Mouse (Mus musculus) embryonic facial prominence, embryonic 13.5 days (tissue): ENCODE results near the gene Ikzf4. TPM values are rescaled to one million over a fixed set of nuclear protein-coding genes. Genes with fewer than 3 reads are reported as not detected.

ENCODE experiments used
- ATAC-seq: fragments of 200-750 bp; cut with Nextera tagmentation; 2 replicates; pipeline ENCODE4 v1.8.0; 2017; ENCODE audit warnings: low read depth; ENCODE audit not compliant: insufficient number of reproducible peaks, insufficient read depth, low FRiP score, low TSS enrichment
- H3K27ac ChIP-seq: fragments of 300-500 bp; sonication (generic); 2 replicates; pipeline ENCODE4 v1.5.1; 2015; ENCODE audit warnings: moderate library complexity, mild to moderate bottlenecking, inconsistent platforms
- H3K27me3 ChIP-seq: fragments of 300-500 bp; sonication (generic); 2 replicates; pipeline ENCODE4 v1.6.1; 2015; ENCODE audit warnings: mild to moderate bottlenecking, inconsistent platforms
- H3K36me3 ChIP-seq: fragments of 300-500 bp; sonication (generic); 2 replicates; pipeline ENCODE4 v1.6.1; 2015; ENCODE audit warnings: mild to moderate bottlenecking, inconsistent platforms
- H3K4me1 ChIP-seq: fragments of 300-500 bp; sonication (generic); 2 replicates; pipeline ENCODE4 v1.6.1; 2015; ENCODE audit warnings: inconsistent platforms
- H3K4me2 ChIP-seq: fragments of 300-500 bp; sonication (generic); 2 replicates; pipeline ENCODE4 v1.6.1; 2015; ENCODE audit warnings: moderate library complexity, mild to moderate bottlenecking, inconsistent platforms
- H3K4me3 ChIP-seq: fragments of 300-500 bp; sonication (generic); 2 replicates; pipeline ENCODE4 v1.5.1; 2015; ENCODE audit warnings: mild to moderate bottlenecking, inconsistent platforms
- H3K9ac ChIP-seq: fragments of 300-500 bp; sonication (generic); 2 replicates; pipeline ENCODE4 v1.6.1; 2015; ENCODE audit warnings: mild to moderate bottlenecking, inconsistent platforms
- H3K9me3 ChIP-seq: fragments of 300-500 bp; sonication (generic); 2 replicates; pipeline ENCODE4 v1.6.1; 2016; ENCODE audit warnings: inconsistent platforms
- WGBS: fragments of 180-500 bp; shearing (Covaris S2); methylation state at CpG from one replicate; pipeline ENCODE4 v1.1.7; 2015; ENCODE audit warnings: mixed read lengths; 5-methylcytosine and 5-hydroxymethylcytosine counted together
- polyA plus RNA-seq: library from polyadenylated mRNA; unstranded; fragments of >200 nt; fragmentation: Nextera tagmentation; extraction: Ambion mirVana; gene quantifications from 2 replicates; pipeline ENCODE4 v1.2.1, GENCODE M21; 2015

Ikzf4 gene
- polyA plus RNA-seq, 1 experiment from 2014 or later = 5.5 TPM

- Histone ChIP-seq H3K9me3 (no peaks in the 10 kb centered on the region), H3K36me3 (no peaks in the 10 kb centered on the region), H3K27ac (no peak overlapping the region), H3K9ac (no peak overlapping the region), H3K4me2 (no peak overlapping the region), H3K4me1 (peaks cover 7% of the 10 kb centered on the region; the same call in 1 of the 2 replicates), H3K4me3 (no peak overlapping the region), H3K27me3 (peaks cover 28% of the 10 kb centered on the region)
- 86% methylated on average over 5 of the region's 5 CpGs for WGBS
- no peak for ATAC-seq
Measured at GRCm38 (mm10) chr10:128592797-128593196, 53.0 kb downstream of the Ikzf4 start.

- WGBS = 87% methylated on average over 6 of the region's 6 CpGs
- no peak overlapping the region for H3K9ac ChIP-seq
- peaks cover 15% of the 10 kb centered on the region for H3K4me1 ChIP-seq
- no peaks in the 10 kb centered on the region for H3K36me3 ChIP-seq
- H3K27me3 ChIP-seq = peaks cover 41% of the 10 kb centered on the region
- no peaks in the 10 kb centered on the region for H3K9me3 ChIP-seq
- ATAC-seq = no peak
- no peak overlapping the region for H3K4me2 ChIP-seq
- no peak overlapping the region for H3K4me3 ChIP-seq
- no peak overlapping the region for H3K27ac ChIP-seq
Measured at GRCm38 (mm10) chr10:128591436-128591835, 54.4 kb downstream of the Ikzf4 start.

- Histone ChIP-seq H3K9me3 (no peaks in the 10 kb centered on the region), H3K27me3 (peaks cover 45% of the 10 kb centered on the region), H3K36me3 (no peaks in the 10 kb centered on the region), H3K9ac (peak overlapping the region; percentile 71), H3K4me1 (peaks cover 16% of the 10 kb centered on the region), H3K27ac (peak overlapping the region; percentile 91), H3K4me2 (peak overlapping the region; percentile 99), H3K4me3 (peak overlapping the region; percentile 64)
- WGBS = 0% methylated on average over 43 of the region's 43 CpGs
- ATAC-seq = peak; percentile 21; the same call in 1 of the 2 replicates
Measured at GRCm38 (mm10) chr10:128590193-128590690, 55.5 kb downstream of the Ikzf4 start.

DNA sequence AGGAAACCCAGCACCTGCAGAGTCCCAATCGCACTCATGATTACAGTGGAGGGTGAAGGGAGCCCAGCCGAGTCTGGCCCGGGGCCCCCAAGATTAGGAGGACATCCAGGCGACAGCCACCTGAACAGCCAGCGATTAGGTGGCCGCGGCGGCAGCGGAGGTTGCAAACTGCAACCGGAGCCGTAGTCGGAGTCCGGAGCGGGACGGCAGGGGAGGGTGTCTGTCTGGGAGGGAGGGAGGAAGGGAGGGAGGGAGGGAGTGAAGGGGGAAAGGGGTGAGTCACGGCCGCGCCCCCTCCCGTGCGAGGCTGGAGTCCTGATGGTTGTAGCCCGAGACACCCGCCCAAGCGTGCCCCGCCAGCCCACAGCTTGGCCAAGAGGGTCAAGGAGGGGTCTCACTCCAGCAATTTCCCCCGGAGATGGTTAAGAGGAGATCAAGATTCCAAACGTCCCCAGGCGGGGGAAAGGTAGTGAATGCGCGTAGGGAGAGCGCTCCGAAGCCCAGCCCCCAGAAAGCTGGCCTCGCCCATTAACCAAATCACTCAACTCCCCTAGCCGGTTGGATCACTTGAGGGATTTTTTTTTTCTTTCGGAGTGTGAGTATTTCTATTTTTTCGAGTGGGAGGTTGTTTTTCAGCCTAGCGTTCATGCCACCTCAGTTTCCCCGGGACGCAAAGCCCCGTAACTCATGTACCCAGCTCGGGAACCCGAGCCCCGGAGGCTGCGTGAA, 56.2 kb downstream of the Ikzf4 start, which contains the start of gene Erbb3:
TSS of gene Erbb3 (minus strand) at position 189 of the 729 bp plus-strand sequence.
- under 1% methylated on average over 43 of the region's 43 CpGs for WGBS
- Histone ChIP-seq H3K9me3 (no peaks in the 10 kb centered on the region), H3K36me3 (no peaks in the 10 kb centered on the region), H3K9ac (peak within 1 kb of the TSS; percentile 71), H3K27me3 (peaks cover 45% of the 10 kb centered on the region), H3K27ac (peak within 1 kb of the TSS; percentile 91), H3K4me2 (peak within 1 kb of the TSS; percentile 99), H3K4me1 (peaks cover 16% of the 10 kb centered on the region), H3K4me3 (peak within 1 kb of the TSS; percentile 64)
- ATAC-seq = peak; percentile 27

DNA sequence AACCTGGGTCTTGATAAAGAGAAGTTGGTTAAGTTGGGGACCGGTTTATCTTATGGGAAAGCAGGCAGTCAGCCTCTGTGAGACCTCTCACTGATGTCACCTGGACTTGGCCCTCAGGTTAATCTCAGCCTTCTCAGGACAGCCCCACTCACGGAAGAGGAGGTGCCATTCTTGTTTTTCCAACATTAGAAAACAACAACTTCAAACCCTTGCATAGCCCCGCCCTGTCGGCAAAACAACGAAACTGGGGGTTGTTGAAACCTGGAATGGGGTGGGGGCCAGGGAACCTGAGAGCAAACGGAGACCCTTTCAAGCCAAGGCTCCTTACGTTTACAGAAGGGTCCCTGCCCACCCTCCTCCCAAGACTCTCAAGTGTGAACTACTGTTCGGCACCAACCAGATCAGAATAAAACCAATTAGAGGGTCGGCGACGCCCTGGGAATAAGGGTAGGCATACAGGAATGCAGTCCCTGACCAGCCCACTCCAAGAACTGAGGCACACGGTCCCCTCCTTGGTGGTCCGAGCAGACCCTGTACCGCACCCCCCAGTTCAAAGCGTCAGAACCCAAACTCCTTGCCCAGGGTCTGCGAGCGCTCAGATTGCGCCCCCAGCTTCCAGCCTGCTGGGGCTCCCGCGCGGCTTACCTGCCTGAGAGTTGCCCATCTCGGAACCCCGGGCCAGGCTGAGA, 56.9 kb downstream of the Ikzf4 start:
- H3K4me2 ChIP-seq = peak overlapping the region; percentile 99
- peak overlapping the region; percentile 91 for H3K27ac ChIP-seq
- peak; percentile 18; the same call in 1 of the 2 replicates for ATAC-seq
- H3K36me3 ChIP-seq = no peaks in the 10 kb centered on the region
- peak overlapping the region; percentile 71 for H3K9ac ChIP-seq
- H3K27me3 ChIP-seq = peaks cover 47% of the 10 kb centered on the region
- peak overlapping the region; percentile 64 for H3K4me3 ChIP-seq
- H3K4me1 ChIP-seq = peaks cover 20% of the 10 kb centered on the region
- WGBS = 2% methylated on average over 23 of the region's 23 CpGs
- no peaks in the 10 kb centered on the region for H3K9me3 ChIP-seq

DNA sequence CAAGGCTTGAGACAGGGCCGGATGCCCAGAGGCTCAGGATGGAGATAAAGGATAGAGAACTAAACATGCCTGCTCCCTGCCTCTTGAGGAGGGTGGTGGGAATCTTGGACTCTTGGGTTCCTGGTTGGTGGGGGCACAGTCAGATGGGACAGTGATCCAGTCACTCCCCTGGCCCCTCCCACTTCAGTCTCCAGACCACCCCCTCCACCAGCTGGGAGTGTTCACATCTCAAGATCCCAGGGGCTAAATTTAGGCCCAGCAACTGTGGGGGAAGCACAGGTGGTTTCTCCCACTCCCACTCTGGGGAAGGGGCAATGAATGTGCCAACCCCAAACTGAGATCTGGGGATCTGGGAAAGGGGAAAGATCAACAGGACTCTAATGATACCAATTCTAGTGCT, 57.7 kb downstream of the Ikzf4 start:
- no peak overlapping the region for H3K9ac ChIP-seq
- WGBS = 26% methylated on average over 1 of the region's 1 CpGs
- ATAC-seq = no peak

GRCm38 (mm10) chr10:128587697-128588096, 58.1 kb downstream of the Ikzf4 start:
- H3K4me2 ChIP-seq = peak overlapping the region; percentile 99
- ATAC-seq = no peak
- H3K36me3 ChIP-seq = no peaks in the 10 kb centered on the region
- H3K9me3 ChIP-seq = no peaks in the 10 kb centered on the region
- peak overlapping the region; percentile 64 for H3K4me3 ChIP-seq
- peaks cover 25% of the 10 kb centered on the region for H3K4me1 ChIP-seq
- peaks cover 51% of the 10 kb centered on the region for H3K27me3 ChIP-seq
- no peak overlapping the region for H3K9ac ChIP-seq
- WGBS = 24% methylated on average over 8 of the region's 8 CpGs
- H3K27ac ChIP-seq = peak overlapping the region; percentile 75

More for the DNA sequence above, 57.7 kb downstream of the Ikzf4 start:
- Histone ChIP-seq H3K36me3 (no peaks in the 10 kb centered on the region), H3K27ac (no peak overlapping the region), H3K4me1 (peaks cover 25% of the 10 kb centered on the region), H3K4me3 (peak overlapping the region; percentile 64), H3K4me2 (peak overlapping the region; percentile 99), H3K9me3 (no peaks in the 10 kb centered on the region), H3K27me3 (peaks cover 51% of the 10 kb centered on the region)

DNA sequence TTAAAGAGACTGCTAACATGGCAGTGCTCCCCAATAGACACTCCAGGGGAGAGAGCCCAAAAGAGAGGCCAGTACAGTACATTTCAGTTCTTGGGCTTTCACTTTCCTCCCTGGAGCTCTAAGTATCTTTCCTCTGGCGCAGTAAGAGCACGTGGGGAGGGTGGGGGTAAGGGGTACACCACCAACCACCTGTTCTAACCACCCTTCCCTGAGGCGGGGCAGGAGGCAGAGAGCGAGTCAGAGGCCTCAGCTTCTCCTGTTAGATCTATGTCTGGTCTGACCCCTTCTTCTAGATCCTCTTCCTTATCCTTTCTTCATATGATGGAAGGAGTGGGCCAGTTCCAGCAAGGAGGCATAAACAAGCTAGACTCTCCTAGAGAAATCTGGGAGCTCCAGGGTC, 58.7 kb downstream of the Ikzf4 start:
- Histone ChIP-seq H3K4me1 (peaks cover 25% of the 10 kb centered on the region), H3K9me3 (no peaks in the 10 kb centered on the region), H3K27ac (peak overlapping the region; percentile 75), H3K27me3 (peaks cover 51% of the 10 kb centered on the region), H3K4me2 (peak overlapping the region; percentile 99), H3K9ac (0 out of 2 replicates have a peak overlapping the region, but pooled peaks have one; percentile 46), H3K36me3 (no peaks in the 10 kb centered on the region), H3K4me3 (peak overlapping the region; percentile 64; the same call in 1 of the 2 replicates)
- no peak for ATAC-seq
- WGBS = 30% methylated on average over 4 of the region's 4 CpGs

GRCm38 (mm10) chr10:128586546-128586945, 59.2 kb downstream of the Ikzf4 start:
- no peak for ATAC-seq
- Histone ChIP-seq H3K36me3 (0 out of 2 replicates have a peak, but pooled peaks cover 2% of the 10 kb centered on the region), H3K27ac (peak overlapping the region; percentile 75), H3K4me1 (peaks cover 25% of the 10 kb centered on the region), H3K9me3 (no peaks in the 10 kb centered on the region), H3K9ac (peak overlapping the region; percentile 46; the same call in 1 of the 2 replicates), H3K4me3 (no peak overlapping the region), H3K27me3 (peaks cover 51% of the 10 kb centered on the region), H3K4me2 (peak overlapping the region; percentile 99)
- 5% methylated on average over 1 of the region's 1 CpGs for WGBS

DNA sequence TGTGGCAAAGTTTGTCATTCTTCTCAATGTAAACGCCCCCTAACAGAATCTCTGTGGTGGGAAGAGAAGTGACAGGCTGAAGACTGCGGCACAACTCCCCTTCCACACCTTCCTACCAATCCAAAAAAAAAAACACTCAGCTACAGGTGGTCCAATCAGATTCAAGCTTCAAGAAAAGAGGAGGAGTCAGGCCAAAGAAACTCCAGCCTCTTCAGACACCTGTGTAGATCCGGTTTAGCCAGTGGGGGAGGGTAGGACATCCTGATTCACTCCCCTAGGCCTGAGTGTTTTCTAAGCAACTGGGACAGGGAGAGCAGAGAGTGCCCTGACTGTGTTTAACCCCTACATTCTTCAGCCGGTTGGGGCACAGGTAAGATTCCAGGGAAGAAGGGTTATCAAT, 61.4 kb downstream of the Ikzf4 start:
- Histone ChIP-seq H3K9ac (no peak overlapping the region), H3K27ac (0 out of 2 replicates have a peak overlapping the region, but pooled peaks have one; percentile 48), H3K4me1 (peaks cover 24% of the 10 kb centered on the region), H3K4me2 (peak overlapping the region; percentile 32), H3K27me3 (peaks cover 40% of the 10 kb centered on the region), H3K9me3 (no peaks in the 10 kb centered on the region), H3K36me3 (0 out of 2 replicates have a peak, but pooled peaks cover 5% of the 10 kb centered on the region), H3K4me3 (no peak overlapping the region)
- ATAC-seq = 0 out of 2 replicates have a peak, but pooled peaks have one; percentile 29
- WGBS = 16% methylated on average over 4 of the region's 4 CpGs

DNA sequence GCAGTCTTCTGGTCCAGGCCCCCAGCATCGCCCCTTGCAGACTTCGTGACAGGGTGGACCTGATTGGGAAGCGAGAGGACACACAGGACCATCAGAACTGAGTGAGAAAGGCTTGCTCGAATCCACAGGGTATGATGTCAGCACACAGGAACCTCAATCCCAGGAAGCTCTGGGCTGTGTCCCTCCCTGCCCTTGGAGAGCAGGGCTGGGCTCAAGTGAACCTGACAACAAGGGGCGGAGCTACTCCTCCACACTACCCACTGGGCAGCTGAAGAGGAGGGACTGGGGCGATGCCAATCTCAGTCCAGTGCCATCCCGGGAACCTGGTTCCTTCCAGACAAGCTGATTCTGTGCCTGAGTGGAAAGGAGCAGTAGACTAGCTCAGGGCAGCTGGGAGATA, 62.1 kb downstream of the Ikzf4 start:
- Histone ChIP-seq H3K4me3 (no peak overlapping the region), H3K27me3 (peaks cover 32% of the 10 kb centered on the region), H3K9ac (peak overlapping the region; percentile 21; the same call in 1 of the 2 replicates), H3K4me2 (peak overlapping the region; percentile 32; the same call in 1 of the 2 replicates), H3K36me3 (0 out of 2 replicates have a peak, but pooled peaks cover 5% of the 10 kb centered on the region), H3K27ac (peak overlapping the region; percentile 48; the same call in 1 of the 2 replicates), H3K4me1 (peaks cover 18% of the 10 kb centered on the region), H3K9me3 (no peaks in the 10 kb centered on the region)
- no peak for ATAC-seq
- 47% methylated on average over 7 of the region's 7 CpGs for WGBS
